Mouse (Mus musculus) myocyte (in vitro differentiated cells): ENCODE data around the gene Klra7.
"Not testable (repeated sequence)": the region's sequence is repeated elsewhere in the genome, so short reads cannot be mapped to it uniquely, and the experiment has no call there.

Source experiments
- CEBPB ChIP-seq: IDR thresholded peaks from 2 replicates; pipeline ENCODE4 v1.6.1; 2011; ENCODE audit warnings: mild to moderate bottlenecking, moderate library complexity; ENCODE audit not compliant: poor library complexity, insufficient read depth, severe bottlenecking
- E2F4 ChIP-seq: IDR thresholded peaks from one replicate; pipeline ENCODE4 v1.6.1; 2011; ENCODE audit warnings: mild to moderate bottlenecking, control low read depth, moderate library complexity; ENCODE audit not compliant: insufficient read depth
- MAX ChIP-seq: IDR thresholded peaks from one replicate; pipeline ENCODE4 v1.6.1; 2011; ENCODE audit warnings: low read depth, mild to moderate bottlenecking, control low read depth
- MYOD1 ChIP-seq, 3 experiments: IDR thresholded peaks; one replicate each; pipeline ENCODE4 v1.6.1; 2011; ENCODE audit warnings: control low read depth in 2 of 3, low read depth in 2 of 3, mild to moderate bottlenecking in 2 of 3, moderate library complexity in 1 of 3; ENCODE audit not compliant: insufficient read length in 2 of 3, control insufficient read depth in 1 of 3
- MYOG ChIP-seq, 3 experiments: IDR thresholded peaks; one replicate each; pipeline ENCODE4 v1.6.1; 2011; ENCODE audit warnings: control low read depth in 2 of 3, low read depth in 2 of 3, mild to moderate bottlenecking in 2 of 3; ENCODE audit not compliant: insufficient read length in 2 of 3, control insufficient read depth in 1 of 3, insufficient read depth in 1 of 3
- POLR2A ChIP-seq: IDR thresholded peaks from one replicate; pipeline ENCODE4 v1.6.1; 2011; ENCODE audit warnings: low read depth, mild to moderate bottlenecking, control low read depth, moderate library complexity; ENCODE audit not compliant: insufficient read length
- POLR2AphosphoS2 ChIP-seq: IDR thresholded peaks from one replicate; pipeline ENCODE4 v1.6.1; 2011; ENCODE audit warnings: low read depth, control low read depth; ENCODE audit not compliant: insufficient read length
- SRF ChIP-seq: IDR thresholded peaks from one replicate; pipeline ENCODE4 v1.6.1; 2011; ENCODE audit warnings: low read depth; ENCODE audit not compliant: control insufficient read depth, insufficient read length
- TCF12 ChIP-seq: IDR thresholded peaks from one replicate; pipeline ENCODE4 v1.6.1; 2011; ENCODE audit warnings: mild to moderate bottlenecking, control low read depth; ENCODE audit not compliant: poor library complexity, insufficient read depth, severe bottlenecking
- USF1 ChIP-seq: IDR thresholded peaks from one replicate; pipeline ENCODE4 v1.6.1; 2011; ENCODE audit warnings: low read depth, mild to moderate bottlenecking, control low read depth, moderate library complexity

- not testable (repeated sequence) for TF ChIP-seq POLR2A; MAX; TCF12; E2F4; USF1; SRF; CEBPB; MYOG (IDR thresholded peaks at IDR 0.05; ENCODE audit: control insufficient read depth in 1 of 3, insufficient read depth in 1 of 3, insufficient read length in 2 of 3, low read depth in 2 of 3); POLR2AphosphoS2; MYOD1 (IDR thresholded peaks at IDR 0.05; ENCODE audit: control insufficient read depth in 1 of 3, insufficient read length in 2 of 3, low read depth in 2 of 3)
These were observed 48.7 kb upstream of the Klra7 start, which contains the start of gene Klra10 for GRCm38 (mm10) chr6:130281828-130282227.
